Mouse (Mus musculus): ENCODE data around the gene Btg4. TPM values are rescaled to one million over a fixed set of nuclear protein-coding genes. Genes with fewer than 3 reads are reported as not detected.

The Btg4 gene
- not detected in 2 replicates for polyA plus RNA-seq (2015; fragmentation: Nextera tagmentation; extraction: Ambion mirVana)

DNA sequence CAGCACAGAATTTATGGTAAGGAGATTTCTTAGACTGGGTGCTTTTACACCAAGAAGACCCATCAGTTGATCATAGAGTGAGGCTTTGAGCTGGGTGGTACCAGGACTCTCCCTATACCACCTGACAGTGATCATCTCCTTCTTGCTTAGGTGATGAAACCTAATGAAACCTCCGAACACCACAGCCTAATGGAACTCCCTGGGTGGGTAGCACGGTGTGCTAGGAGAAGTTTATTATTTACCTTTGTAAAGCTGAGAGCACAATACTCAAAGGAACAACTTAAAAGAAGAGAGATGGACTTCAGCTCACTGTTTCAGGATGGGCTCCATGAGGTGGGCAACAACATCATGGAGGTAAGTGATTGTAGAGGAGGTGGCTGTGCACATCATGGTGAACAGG is at the start of gene Btg4:
Gene Btg4, plus strand, starts transcription at position 301 of the 400 bp plus-strand sequence.
- WGBS: 82% methylated on average over 2 of the region's 2 CpGs

DNA sequence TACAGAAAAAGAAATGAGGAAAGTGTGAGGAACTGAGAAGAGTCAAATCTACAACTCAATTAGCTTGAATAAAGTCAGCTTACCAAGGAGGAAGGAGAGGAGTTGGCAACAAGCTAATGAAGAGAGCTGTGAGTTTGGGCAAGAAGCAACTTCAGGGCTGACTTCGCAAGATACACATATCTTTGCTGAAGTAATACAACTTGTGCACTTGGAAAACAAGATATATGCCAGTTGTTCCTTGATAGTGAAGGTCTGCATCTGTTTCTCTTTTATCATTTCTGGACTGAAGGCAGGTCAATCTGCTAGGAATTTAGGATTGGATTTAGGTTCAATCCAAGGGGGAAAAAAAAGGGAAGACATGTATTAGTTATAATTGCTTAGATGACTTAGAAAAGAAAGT is 47.1 kb upstream of the Btg4 start:
- Histone ChIP-seq H3K4me1 (replicated peaks) (peaks cover 11% of the 10 kb centered on the region), H3K9ac (no peak overlapping the region), H3K27ac (no peak overlapping the region), H3K27me3 (no peaks in the 10 kb centered on the region), H3K36me3 (no peaks in the 10 kb centered on the region), H3K4me3 (no peak overlapping the region), H3K9me3 (replicated peaks) (no peaks in the 10 kb centered on the region), H3K4me2 (no peak overlapping the region)
- 81% methylated on average over 1 of the region's 1 CpGs for WGBS
- no peak for ATAC-seq (replicated peaks; ENCODE audit: insufficient number of reproducible peaks, insufficient read depth, low FRiP score, low read depth)

More for the DNA sequence above, at the start of gene Btg4:
- no peak within 1 kb of the TSS for H3K4me3 ChIP-seq
- no peak within 1 kb of the TSS for H3K9ac ChIP-seq
- ATAC-seq (replicated peaks; ENCODE audit: insufficient number of reproducible peaks, insufficient read depth, low FRiP score, low read depth): no peak
- H3K27ac ChIP-seq: no peak within 1 kb of the TSS
- H3K9me3 ChIP-seq (replicated peaks): no peaks in the 10 kb centered on the region
- no peaks in the 10 kb centered on the region for H3K27me3 ChIP-seq
- H3K4me2 ChIP-seq: no peak within 1 kb of the TSS
- 0 out of 2 replicates have a peak, but pooled peaks cover 6% of the 10 kb centered on the region for H3K36me3 ChIP-seq
- no peaks in the 10 kb centered on the region for H3K4me1 ChIP-seq (replicated peaks)

GRCm38 (mm10) chr9:51015732-51016131 is 45.0 kb upstream of the Btg4 start:
- Histone ChIP-seq H3K9me3 (replicated peaks) (no peaks in the 10 kb centered on the region), H3K4me3 (no peak overlapping the region), H3K4me2 (no peak overlapping the region), H3K27me3 (no peaks in the 10 kb centered on the region), H3K27ac (no peak overlapping the region), H3K36me3 (no peaks in the 10 kb centered on the region), H3K4me1 (replicated peaks) (peaks cover 4% of the 10 kb centered on the region), H3K9ac (no peak overlapping the region)
- ATAC-seq (replicated peaks; ENCODE audit: insufficient number of reproducible peaks, insufficient read depth, low FRiP score, low read depth): no peak
- 22% methylated on average over 4 of the region's 4 CpGs for WGBS

DNA sequence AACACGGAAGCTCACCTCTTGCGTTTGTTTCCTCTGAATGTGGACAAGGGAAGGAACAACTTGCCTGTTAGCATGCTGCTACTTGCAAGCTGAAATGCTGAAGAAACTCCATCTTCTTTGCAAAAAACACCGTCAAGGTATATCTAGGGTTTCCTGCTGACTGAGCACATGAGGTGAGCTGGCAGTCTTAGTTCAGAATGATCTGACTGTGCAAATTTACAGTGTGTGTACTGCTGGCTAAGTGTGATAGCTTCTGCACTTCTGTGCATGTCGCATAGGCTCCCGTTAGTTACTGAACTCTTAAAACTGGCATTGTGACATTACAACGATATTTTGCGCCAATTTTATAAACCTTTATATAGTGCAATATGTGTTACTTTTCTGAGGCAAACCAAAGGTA is 41.0 kb upstream of the Btg4 start:
- ATAC-seq (replicated peaks; ENCODE audit: insufficient number of reproducible peaks, insufficient read depth, low FRiP score, low read depth): no peak
- H3K4me1 ChIP-seq (replicated peaks): peaks cover 4% of the 10 kb centered on the region
- no peak overlapping the region for H3K4me2 ChIP-seq
- H3K4me3 ChIP-seq: no peak overlapping the region
- H3K36me3 ChIP-seq: no peaks in the 10 kb centered on the region
- H3K27me3 ChIP-seq: no peaks in the 10 kb centered on the region
- WGBS: 71% methylated on average over 7 of the region's 7 CpGs
- no peak overlapping the region for H3K9ac ChIP-seq
- H3K9me3 ChIP-seq (replicated peaks): no peaks in the 10 kb centered on the region
- H3K27ac ChIP-seq: no peak overlapping the region

DNA sequence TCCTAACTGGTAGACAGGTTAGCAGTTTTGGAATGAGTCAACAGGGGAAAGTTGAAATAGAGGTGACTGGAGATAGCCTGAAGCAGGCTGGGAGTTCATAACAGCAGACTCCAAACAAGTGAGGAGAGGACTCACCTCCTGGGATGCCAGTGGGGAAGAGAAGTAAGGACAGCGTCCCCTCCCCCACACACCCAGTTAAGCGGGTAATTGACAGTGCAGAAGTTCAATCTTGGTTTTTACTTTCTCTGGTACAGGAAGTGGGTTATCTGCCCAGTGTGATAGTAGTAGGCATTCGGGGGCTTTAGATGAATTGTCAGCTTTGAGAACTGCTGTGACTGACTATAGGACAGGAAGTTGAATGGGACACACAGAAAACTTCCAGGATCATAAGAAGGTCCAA is 40.4 kb upstream of the Btg4 start:
- no peaks in the 10 kb centered on the region for H3K36me3 ChIP-seq
- WGBS: 38% methylated on average over 3 of the region's 3 CpGs
- H3K9me3 ChIP-seq (replicated peaks): no peaks in the 10 kb centered on the region
- no peak overlapping the region for H3K4me2 ChIP-seq
- no peak overlapping the region for H3K4me3 ChIP-seq
- H3K9ac ChIP-seq: no peak overlapping the region
- no peak for ATAC-seq (replicated peaks; ENCODE audit: insufficient number of reproducible peaks, insufficient read depth, low FRiP score, low read depth)
- H3K27me3 ChIP-seq: no peaks in the 10 kb centered on the region
- no peak overlapping the region for H3K27ac ChIP-seq
- peaks cover 4% of the 10 kb centered on the region for H3K4me1 ChIP-seq (replicated peaks)

GRCm38 (mm10) chr9:51021123-51021795 is 39.4 kb upstream of the Btg4 start:
- no peaks in the 10 kb centered on the region for H3K9me3 ChIP-seq (replicated peaks)
- no peaks in the 10 kb centered on the region for H3K36me3 ChIP-seq
- no peak overlapping the region for H3K9ac ChIP-seq
- ATAC-seq (replicated peaks; ENCODE audit: insufficient number of reproducible peaks, insufficient read depth, low FRiP score, low read depth): no peak
- no peak overlapping the region for H3K4me3 ChIP-seq
- no peaks in the 10 kb centered on the region for H3K4me1 ChIP-seq (replicated peaks)
- no peaks in the 10 kb centered on the region for H3K27me3 ChIP-seq
- no peak overlapping the region for H3K4me2 ChIP-seq
- no peak overlapping the region for H3K27ac ChIP-seq
- WGBS: 83% methylated on average over 4 of the region's 4 CpGs

GRCm38 (mm10) chr9:51026952-51027351 is 33.7 kb upstream of the Btg4 start:
- no peak overlapping the region for H3K27ac ChIP-seq
- H3K4me2 ChIP-seq: no peak overlapping the region
- H3K36me3 ChIP-seq: no peaks in the 10 kb centered on the region
- 77% methylated on average over 1 of the region's 1 CpGs for WGBS
- no peaks in the 10 kb centered on the region for H3K27me3 ChIP-seq
- no peak overlapping the region for H3K9ac ChIP-seq
- no peaks in the 10 kb centered on the region for H3K9me3 ChIP-seq (replicated peaks)
- H3K4me3 ChIP-seq: no peak overlapping the region
- no peak for ATAC-seq (replicated peaks; ENCODE audit: insufficient number of reproducible peaks, insufficient read depth, low FRiP score, low read depth)
- 0 out of 2 replicates have a peak, but pooled peaks cover under 1% of the 10 kb centered on the region for H3K4me1 ChIP-seq (replicated peaks)

GRCm38 (mm10) chr9:51030147-51030546 is 30.6 kb upstream of the Btg4 start:
- Histone ChIP-seq H3K27me3 (no peaks in the 10 kb centered on the region), H3K9ac (no peak overlapping the region), H3K4me1 (replicated peaks) (0 out of 2 replicates have a peak, but pooled peaks cover 4% of the 10 kb centered on the region), H3K27ac (no peak overlapping the region), H3K9me3 (replicated peaks) (no peaks in the 10 kb centered on the region), H3K4me3 (no peak overlapping the region), H3K36me3 (no peaks in the 10 kb centered on the region), H3K4me2 (no peak overlapping the region)
- WGBS: 36% methylated on average over 1 of the region's 1 CpGs
- ATAC-seq (replicated peaks; ENCODE audit: insufficient number of reproducible peaks, insufficient read depth, low FRiP score, low read depth): no peak

GRCm38 (mm10) chr9:51031603-51032002 is 29.1 kb upstream of the Btg4 start:
- H3K4me1 ChIP-seq (replicated peaks): 0 out of 2 replicates have a peak, but pooled peaks cover 9% of the 10 kb centered on the region
- 35% methylated on average over 6 of the region's 6 CpGs for WGBS
- no peak overlapping the region for H3K4me2 ChIP-seq
- no peaks in the 10 kb centered on the region for H3K36me3 ChIP-seq
- no peak for ATAC-seq (replicated peaks; ENCODE audit: insufficient number of reproducible peaks, insufficient read depth, low FRiP score, low read depth)
- H3K4me3 ChIP-seq: no peak overlapping the region
- H3K27me3 ChIP-seq: no peaks in the 10 kb centered on the region
- H3K9me3 ChIP-seq (replicated peaks): no peaks in the 10 kb centered on the region
- H3K9ac ChIP-seq: no peak overlapping the region
- H3K27ac ChIP-seq: no peak overlapping the region

GRCm38 (mm10) chr9:51032291-51032690 is 28.4 kb upstream of the Btg4 start:
- H3K36me3 ChIP-seq: no peaks in the 10 kb centered on the region
- no peaks in the 10 kb centered on the region for H3K27me3 ChIP-seq
- H3K9me3 ChIP-seq (replicated peaks): no peaks in the 10 kb centered on the region
- WGBS: 74% methylated on average over 8 of the region's 8 CpGs
- no peak overlapping the region for H3K9ac ChIP-seq
- no peak overlapping the region for H3K4me3 ChIP-seq
- no peak overlapping the region for H3K4me2 ChIP-seq
- 0 out of 2 replicates have a peak, but pooled peaks cover 9% of the 10 kb centered on the region for H3K4me1 ChIP-seq (replicated peaks)
- H3K27ac ChIP-seq: no peak overlapping the region
- no peak for ATAC-seq (replicated peaks; ENCODE audit: insufficient number of reproducible peaks, insufficient read depth, low FRiP score, low read depth)

DNA sequence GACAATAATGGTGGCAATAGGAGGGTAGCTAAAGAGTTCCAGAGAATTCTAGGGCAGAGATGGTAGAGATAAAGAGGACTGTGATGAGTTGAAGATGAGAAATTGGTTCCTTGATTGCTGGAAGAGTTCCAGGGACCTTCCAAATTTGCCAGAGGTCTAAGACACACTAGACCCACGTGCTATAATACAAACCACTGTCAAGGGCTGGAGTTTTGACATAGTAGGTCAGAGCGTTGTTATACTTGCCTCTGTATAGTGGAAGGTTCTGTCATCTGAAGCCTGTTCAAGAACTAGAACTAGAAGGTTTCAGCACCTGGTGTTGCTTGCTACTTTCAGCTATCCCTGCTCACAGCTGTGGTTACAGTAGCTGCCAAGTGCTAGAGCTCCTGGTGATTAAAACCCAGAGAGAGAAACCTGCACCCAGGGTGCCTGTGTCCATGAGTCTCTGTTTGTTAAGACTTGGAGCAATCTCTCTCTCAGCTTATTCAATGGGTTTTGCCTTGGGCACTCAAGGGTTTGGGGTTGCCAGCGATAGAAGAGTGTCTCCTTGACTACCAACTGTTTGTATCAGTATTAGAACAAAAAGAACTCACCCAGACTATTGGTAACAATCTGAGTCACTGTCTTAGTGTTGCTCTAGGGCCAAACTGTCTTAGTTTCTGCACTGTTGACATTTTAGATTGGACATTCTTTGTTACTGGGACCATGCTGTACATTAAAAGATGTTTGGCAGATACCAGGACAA is 27.7 kb upstream of the Btg4 start:
- Histone ChIP-seq H3K9ac (no peak overlapping the region), H3K27ac (no peak overlapping the region), H3K27me3 (no peaks in the 10 kb centered on the region), H3K4me2 (no peak overlapping the region), H3K4me3 (no peak overlapping the region), H3K36me3 (no peaks in the 10 kb centered on the region), H3K4me1 (replicated peaks) (0 out of 2 replicates have a peak, but pooled peaks cover 9% of the 10 kb centered on the region), H3K9me3 (replicated peaks) (no peaks in the 10 kb centered on the region)
- WGBS: 68% methylated on average over 3 of the region's 3 CpGs
- ATAC-seq (replicated peaks; ENCODE audit: insufficient number of reproducible peaks, insufficient read depth, low FRiP score, low read depth): no peak
